Mouse (Mus musculus): ENCODE measurements around the gene H2al1b.
"Not testable (repeated sequence)": the region's sequence is repeated elsewhere in the genome, so short reads cannot be mapped to it uniquely, and the experiment has no call there.

Gene H2al1b

GRCm38 (mm10) chrX:11302132-11302531 lies at the start of gene H2al1b:
Gene H2al1b, plus strand, starts transcription at chrX:11302432.
- not testable (repeated sequence) for DNase-seq

GRCm38 (mm10) chrX:11254062-11254461 lies 48.2 kb upstream of the H2al1b start:
- DNase-seq: peak; percentile 12

GRCm38 (mm10) chrX:11254521-11255207 lies 47.6 kb upstream of the H2al1b start:
- peak; percentile 33 for DNase-seq

GRCm38 (mm10) chrX:11255564-11256360 lies 46.5 kb upstream of the H2al1b start:
- DNase-seq: no peak

GRCm38 (mm10) chrX:11264918-11265317 lies 37.3 kb upstream of the H2al1b start:
- DNase-seq: no peak

- DNase-seq: peak; percentile 55
These were observed 34.4 kb upstream of the H2al1b start for GRCm38 (mm10) chrX:11267791-11268190.

- no peak for DNase-seq
These were observed 33.2 kb upstream of the H2al1b start for GRCm38 (mm10) chrX:11269074-11269473.

GRCm38 (mm10) chrX:11273190-11273589 lies 29.0 kb upstream of the H2al1b start:
- DNase-seq: no peak

- no peak for DNase-seq
These were observed 25.1 kb upstream of the H2al1b start for GRCm38 (mm10) chrX:11277083-11277482.

- no peak for DNase-seq
These were observed 21.5 kb upstream of the H2al1b start for GRCm38 (mm10) chrX:11280741-11281140.

- peak; percentile 19 for DNase-seq
These were observed 13.8 kb upstream of the H2al1b start for GRCm38 (mm10) chrX:11288306-11288882.

GRCm38 (mm10) chrX:11289244-11289643 lies 13.0 kb upstream of the H2al1b start:
- DNase-seq: no peak

GRCm38 (mm10) chrX:11298957-11299356 lies 3.3 kb upstream of the H2al1b start, which contains the start of gene H2al1a:
Gene H2al1a, plus strand, starts transcription at chrX:11299257.
- DNase-seq: not testable (repeated sequence)

GRCm38 (mm10) chrX:11305355-11305754 lies 3.1 kb downstream of the H2al1b start, which contains the start of gene H2al1c:
Gene H2al1c, plus strand, starts transcription at chrX:11305655.
- not testable (repeated sequence) for DNase-seq

- DNase-seq: not testable (repeated sequence)
These were observed 6.3 kb downstream of the H2al1b start, which contains the start of gene H2al1d for GRCm38 (mm10) chrX:11308524-11308923. Gene H2al1d, plus strand, starts transcription at chrX:11308824.

- not testable (repeated sequence) for DNase-seq
These were observed 9.4 kb downstream of the H2al1b start, which contains the start of gene H2al1e for GRCm38 (mm10) chrX:11311634-11312033. Gene H2al1e, plus strand, starts transcription at chrX:11311934.

GRCm38 (mm10) chrX:11314858-11315257 lies 12.6 kb downstream of the H2al1b start, which contains the start of gene H2al1f:
Gene H2al1f, plus strand, starts transcription at chrX:11315158.
- not testable (repeated sequence) for DNase-seq

GRCm38 (mm10) chrX:11317956-11318355 lies 15.7 kb downstream of the H2al1b start, which contains the start of gene H2al1g:
Gene H2al1g, plus strand, starts transcription at chrX:11318256.
- DNase-seq: not testable (repeated sequence)

- DNase-seq: not testable (repeated sequence)
These were observed 19.0 kb downstream of the H2al1b start, which contains the start of gene H2al1h for GRCm38 (mm10) chrX:11321192-11321591. Gene H2al1h, plus strand, starts transcription at chrX:11321492.

- DNase-seq: not testable (repeated sequence)
These were observed 22.1 kb downstream of the H2al1b start, which contains the start of gene H2al1i for GRCm38 (mm10) chrX:11324359-11324758. Gene H2al1i, plus strand, starts transcription at chrX:11324659.

GRCm38 (mm10) chrX:11327522-11327921 lies 25.3 kb downstream of the H2al1b start, which contains the start of gene H2al1j:
Gene H2al1j, plus strand, starts transcription at chrX:11327822.
- not testable (repeated sequence) for DNase-seq

GRCm38 (mm10) chrX:11345762-11346161 lies 43.5 kb downstream of the H2al1b start:
- no peak for DNase-seq

GRCm38 (mm10) chrX:11346756-11347155 lies 44.5 kb downstream of the H2al1b start:
- no peak for DNase-seq

All from kidney, postnatal 14 days (tissue).